Mouse (Mus musculus) cortical plate, adult 2 months (tissue): ENCODE data around the gene Unc5b. TPM values are rescaled to one million over a fixed set of nuclear protein-coding genes. Genes with fewer than 3 reads are reported as not detected.

ENCODE experiments used
- H3K27ac ChIP-seq: fragments of 200-500 bp; 2 replicates; pipeline ENCODE4 v1.5.1; 2012; ENCODE audit warnings: low read length, control low read depth, inconsistent platforms; ENCODE audit not compliant: insufficient read depth
- H3K4me1 ChIP-seq: fragments of 200-500 bp; 2 replicates; pipeline ENCODE4 v1.6.1; 2011; ENCODE audit warnings: low read length; ENCODE audit not compliant: control insufficient read depth, insufficient read depth
- H3K4me3 ChIP-seq: fragments of 200-500 bp; 2 replicates; pipeline ENCODE4 v1.5.1; 2011; ENCODE audit warnings: mild to moderate bottlenecking, low read length, control low read depth; ENCODE audit not compliant: insufficient read depth
- CTCF ChIP-seq: fragments of 200-500 bp; IDR thresholded peaks from 2 replicates; pipeline ENCODE4 v1.5.1; 2011; ENCODE audit warnings: mild to moderate bottlenecking, control low read depth, low read length; ENCODE audit not compliant: insufficient read depth; ENCODE audit errors: extremely low read depth
- POLR2A ChIP-seq: fragments of 200-500 bp; IDR thresholded peaks from 2 replicates; pipeline ENCODE4 v1.6.1; 2011; ENCODE audit warnings: mild to moderate bottlenecking, low read length, control low read depth; ENCODE audit not compliant: insufficient read depth; ENCODE audit errors: extremely low read depth
- polyA plus RNA-seq: library from polyadenylated mRNA; depleted of rRNA; stranded (reverse); fragments of >200 nt; gene quantifications from 2 replicates; pipeline ENCODE4 v1.2.3, GENCODE M21; 2012

Unc5b gene
- polyA plus RNA-seq, 1 experiment: 9.8 TPM

- Histone ChIP-seq H3K4me3 (no peak overlapping the region), H3K4me1 (no peaks in the 10 kb centered on the region; the same call in 1 of the 2 replicates), H3K27ac (no peak overlapping the region)
- TF ChIP-seq CTCF (no peak), POLR2A (no peak)
These were observed 97.9 kb downstream of the Unc5b start for GRCm38 (mm10) chr10:60733471-60733870.

DNA sequence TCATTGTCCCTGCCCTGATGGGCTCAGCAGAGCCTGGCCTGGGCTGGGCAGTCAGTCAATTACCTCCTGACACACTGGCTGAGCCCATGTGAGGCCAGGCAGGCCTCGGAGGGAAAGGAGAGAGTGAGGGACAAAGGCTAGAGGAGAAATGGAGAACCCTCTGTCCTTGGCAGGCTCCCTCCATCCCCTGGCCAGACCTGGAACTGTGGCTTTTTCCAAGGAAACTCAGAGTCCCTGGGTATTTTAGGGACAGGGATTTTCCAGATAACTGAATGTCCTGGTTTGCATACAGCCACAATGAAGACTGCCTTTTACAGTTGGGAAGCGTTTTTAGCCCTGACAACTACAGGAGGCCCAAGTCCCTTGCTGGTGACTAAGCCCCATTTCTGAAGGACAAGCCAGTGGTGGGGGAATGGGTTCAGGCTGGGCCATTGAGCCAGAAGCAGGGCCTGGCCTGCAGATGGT is 99.0 kb downstream of the Unc5b start:
- H3K4me1 ChIP-seq: no peaks in the 10 kb centered on the region; the same call in 1 of the 2 replicates
- H3K27ac ChIP-seq: no peak overlapping the region
- no peak overlapping the region for H3K4me3 ChIP-seq
- no peak for TF ChIP-seq POLR2A
- TF ChIP-seq CTCF: no peak

- H3K27ac ChIP-seq: no peak overlapping the region
- H3K4me1 ChIP-seq: no peaks in the 10 kb centered on the region; the same call in 1 of the 2 replicates
- TF ChIP-seq CTCF (no peak), POLR2A (no peak)
- no peak overlapping the region for H3K4me3 ChIP-seq
These were observed 99.6 kb downstream of the Unc5b start for GRCm38 (mm10) chr10:60731742-60732141.

- no peak for TF ChIP-seq POLR2A
- H3K27ac ChIP-seq: no peak overlapping the region
These were observed 104.1 kb downstream of the Unc5b start for GRCm38 (mm10) chr10:60727301-60727700.

GRCm38 (mm10) chr10:60726896-60727295 is 104.5 kb downstream of the Unc5b start:
- Histone ChIP-seq H3K4me3 (no peak overlapping the region), H3K27ac (no peak overlapping the region), H3K4me1 (no peaks in the 10 kb centered on the region)
- TF ChIP-seq CTCF (no peak), POLR2A (no peak)

More at GRCm38 (mm10) chr10:60727301-60727700, 104.1 kb downstream of the Unc5b start:
- Histone ChIP-seq H3K4me1 (no peaks in the 10 kb centered on the region), H3K4me3 (no peak overlapping the region)

DNA sequence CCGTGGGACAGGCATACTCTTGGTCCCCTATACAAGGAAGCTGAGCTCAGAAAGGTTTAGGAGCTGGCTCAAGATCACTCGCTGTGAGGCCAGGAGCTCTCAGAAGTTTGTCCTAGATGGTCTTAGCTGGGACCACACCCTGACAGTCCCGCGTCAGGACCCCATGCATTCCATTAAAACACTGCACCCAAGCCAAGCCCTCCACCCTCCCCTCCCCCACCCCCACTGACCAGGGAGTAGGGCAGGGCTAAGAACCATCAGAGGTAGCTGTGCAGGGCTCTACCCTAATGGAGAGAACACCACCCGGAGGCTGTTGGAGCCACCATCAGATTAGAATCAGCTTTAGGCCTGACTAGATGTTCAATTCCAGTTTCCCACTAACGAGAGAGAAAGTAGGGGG is 106.9 kb downstream of the Unc5b start:
- no peak overlapping the region for H3K4me3 ChIP-seq
- H3K4me1 ChIP-seq: no peaks in the 10 kb centered on the region
- TF ChIP-seq POLR2A (no peak), CTCF (no peak)
- H3K27ac ChIP-seq: no peak overlapping the region

GRCm38 (mm10) chr10:60723345-60723744 is 108.0 kb downstream of the Unc5b start:
- TF ChIP-seq CTCF (no peak), POLR2A (no peak)
- no peak overlapping the region for H3K4me3 ChIP-seq
- H3K4me1 ChIP-seq: no peaks in the 10 kb centered on the region
- no peak overlapping the region for H3K27ac ChIP-seq

GRCm38 (mm10) chr10:60721640-60722039 is 109.7 kb downstream of the Unc5b start:
- no peak for TF ChIP-seq POLR2A
- no peak for TF ChIP-seq CTCF
- Histone ChIP-seq H3K4me3 (no peak overlapping the region), H3K4me1 (no peaks in the 10 kb centered on the region), H3K27ac (no peak overlapping the region)

DNA sequence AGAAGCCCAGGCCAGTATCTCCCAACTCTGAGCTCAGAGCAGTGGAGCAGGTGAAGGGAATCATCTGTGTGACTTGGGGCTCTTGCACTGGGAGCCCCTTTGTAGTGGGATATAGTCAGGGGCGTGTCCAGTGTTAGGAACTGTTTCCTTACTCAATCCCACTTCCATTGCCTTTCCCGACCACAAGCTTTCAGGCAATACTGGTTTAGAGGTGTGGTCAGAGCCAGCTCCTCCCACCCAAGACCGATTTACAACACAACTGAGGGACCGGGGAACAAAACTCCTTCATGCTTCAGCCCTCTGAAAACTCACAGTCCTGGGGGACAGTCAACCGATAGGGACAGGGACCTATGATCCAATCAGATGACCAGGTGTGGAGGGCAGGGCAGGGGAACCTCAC is 110.9 kb downstream of the Unc5b start:
- Histone ChIP-seq H3K4me1 (no peaks in the 10 kb centered on the region), H3K27ac (no peak overlapping the region), H3K4me3 (no peak overlapping the region)
- TF ChIP-seq CTCF (no peak), POLR2A (no peak)

GRCm38 (mm10) chr10:60718491-60718890 is 112.9 kb downstream of the Unc5b start:
- Histone ChIP-seq H3K4me3 (no peak overlapping the region), H3K4me1 (no peaks in the 10 kb centered on the region), H3K27ac (no peak overlapping the region)
- TF ChIP-seq POLR2A (no peak), CTCF (no peak)
